Mouse (Mus musculus): ENCODE data around the gene Anxa6.

- no peak for TF ChIP-seq POLR2A (IDR thresholded peaks at IDR 0.05; ENCODE audit: borderline replicate concordance, extremely low read depth, insufficient read depth, insufficient read length, poor library complexity, severe bottlenecking)
- no peak for TF ChIP-seq CTCF (IDR thresholded peaks at IDR 0.05; ENCODE audit: borderline replicate concordance, extremely low read depth, insufficient read depth, insufficient read length)
Measured at GRCm38 (mm10) chr11:54960251-54960650, 73.0 kb downstream of the Anxa6 start.
